Mouse (Mus musculus): ENCODE data around the gene Slc38a4. TPM values are rescaled to one million over a fixed set of nuclear protein-coding genes. Genes with fewer than 3 reads are reported as not detected.

Slc38a4 gene
- polyA plus RNA-seq, 1 experiment from 2014 or later = 53.5 TPM

Other genes starting within 250 kb of the Slc38a4 start
- 3.6 and 5.3 TPM in 2 replicates for gene Pced1b, start 191.2 kb upstream of the Slc38a4 start, polyA plus RNA-seq (2014; fragmentation: Nextera tagmentation; extraction: Ambion mirVana)
- gene Amigo2, start 191.3 kb upstream of the Slc38a4 start, polyA plus RNA-seq (2014; fragmentation: Nextera tagmentation; extraction: Ambion mirVana) = 4.6 and 4.9 TPM in 2 replicates

Measured in neural tube, embryonic 11.5 days (tissue).